Mouse (Mus musculus): ENCODE data around the gene Tmem243. TPM values are rescaled to one million over a fixed set of nuclear protein-coding genes. Genes with fewer than 3 reads are reported as not detected.

The Tmem243 gene
- total and polyA plus RNA-seq, 3 experiments: 3.5 to 14.9 TPM; not detected in 1

GRCm38 (mm10) chr5:9057277-9057879 lies 43.1 kb upstream of the Tmem243 start:
- Histone ChIP-seq H3K36me3 (ENCODE audit: control insufficient read depth in 1 of 2, insufficient read depth in 2 of 2, low read length in 2 of 2) (no peaks in the 10 kb centered on the region), H3K4me1 (ENCODE audit: control insufficient read depth in 1 of 2, insufficient read depth in 2 of 2, low read length in 2 of 2) (no peaks in the 10 kb centered on the region), H3K9me3 (replicated peaks; ENCODE audit: insufficient read depth, low read length) (no peaks in the 10 kb centered on the region), H3K4me3 (ENCODE audit: control insufficient read depth in 1 of 2, insufficient read depth in 1 of 2, low read depth in 2 of 2, low read length in 2 of 2) (no peak overlapping the region), H3K79me2 (ENCODE audit: control insufficient read depth, insufficient read depth, low read length, poor library complexity) (no peaks in the 10 kb centered on the region), H3K27ac (ENCODE audit: control insufficient read depth, low read depth, low read length) (no peak overlapping the region), H3K27me3 (ENCODE audit: control insufficient read depth in 1 of 2, insufficient read depth in 2 of 2, low read length in 2 of 2) (no peaks in the 10 kb centered on the region; a peak in 3 of 4 replicates), H3K9ac (ENCODE audit: control insufficient read depth, low read depth, low read length, poor library complexity, severe bottlenecking) (no peak overlapping the region)
- DNase-seq (ENCODE audit: low read depth, low spot score): no peak
- TF ChIP-seq ZKSCAN1 (IDR thresholded peaks at IDR 0.05; ENCODE audit: low read depth, low read length) (no peak), SMC3 (IDR thresholded peaks at IDR 0.05; ENCODE audit: low read depth, low read length) (no peak), HCFC1 (IDR thresholded peaks at IDR 0.05; ENCODE audit: low read depth, low read length) (no peak), SIN3A (IDR thresholded peaks at IDR 0.05; ENCODE audit: low read length) (no peak), MYB (IDR thresholded peaks at IDR 0.05; ENCODE audit: low read depth, low read length) (no peak), ETS1 (IDR thresholded peaks at IDR 0.05; ENCODE audit: low read depth, low read length) (no peak)

- Histone ChIP-seq H3K4me1 (ENCODE audit: control insufficient read depth in 1 of 2, insufficient read depth in 2 of 2, low read length in 2 of 2) (no peaks in the 10 kb centered on the region), H3K4me3 (ENCODE audit: control insufficient read depth in 1 of 2, insufficient read depth in 1 of 2, low read depth in 2 of 2, low read length in 2 of 2) (no peak overlapping the region), H3K27me3 (ENCODE audit: control insufficient read depth in 1 of 2, insufficient read depth in 2 of 2, low read length in 2 of 2) (no peaks in the 10 kb centered on the region; a peak in 3 of 4 replicates), H3K27ac (ENCODE audit: control insufficient read depth, low read depth, low read length) (no peak overlapping the region), H3K9ac (ENCODE audit: control insufficient read depth, low read depth, low read length, poor library complexity, severe bottlenecking) (no peak overlapping the region), H3K36me3 (ENCODE audit: control insufficient read depth in 1 of 2, insufficient read depth in 2 of 2, low read length in 2 of 2) (no peaks in the 10 kb centered on the region), H3K79me2 (ENCODE audit: control insufficient read depth, insufficient read depth, low read length, poor library complexity) (no peaks in the 10 kb centered on the region), H3K9me3 (replicated peaks; ENCODE audit: insufficient read depth, low read length) (no peaks in the 10 kb centered on the region)
- no peak for DNase-seq (ENCODE audit: low read depth, low spot score)
- TF ChIP-seq MAFK (IDR thresholded peaks at IDR 0.05; ENCODE audit: borderline replicate concordance, low read depth, low read length) (no peak), TAL1 (IDR thresholded peaks at IDR 0.05; ENCODE audit: low read length) (no peak)
Measured at GRCm38 (mm10) chr5:9059303-9060023, 41.0 kb upstream of the Tmem243 start.

- Histone ChIP-seq H3K9me3 (replicated peaks; ENCODE audit: insufficient read depth, low read length) (no peaks in the 10 kb centered on the region), H3K9ac (ENCODE audit: control insufficient read depth, low read depth, low read length, poor library complexity, severe bottlenecking) (no peak overlapping the region), H3K27me3 (ENCODE audit: control insufficient read depth in 1 of 2, insufficient read depth in 2 of 2, low read length in 2 of 2) (no peaks in the 10 kb centered on the region; a peak in 3 of 4 replicates), H3K4me1 (ENCODE audit: control insufficient read depth in 1 of 2, insufficient read depth in 2 of 2, low read length in 2 of 2) (no peaks in the 10 kb centered on the region), H3K27ac (ENCODE audit: control insufficient read depth, low read depth, low read length) (no peak overlapping the region), H3K4me3 (ENCODE audit: control insufficient read depth in 1 of 2, insufficient read depth in 1 of 2, low read depth in 2 of 2, low read length in 2 of 2) (no peak overlapping the region), H3K79me2 (ENCODE audit: control insufficient read depth, insufficient read depth, low read length, poor library complexity) (no peaks in the 10 kb centered on the region), H3K36me3 (ENCODE audit: control insufficient read depth in 1 of 2, insufficient read depth in 2 of 2, low read length in 2 of 2) (no peaks in the 10 kb centered on the region)
- TF ChIP-seq SIN3A (IDR thresholded peaks at IDR 0.05; ENCODE audit: low read length) (no peak), HCFC1 (IDR thresholded peaks at IDR 0.05; ENCODE audit: low read depth, low read length) (no peak), ZKSCAN1 (IDR thresholded peaks at IDR 0.05; ENCODE audit: low read depth, low read length) (no peak), ZC3H11A (IDR thresholded peaks at IDR 0.05; ENCODE audit: low read depth, low read length) (no peak), UBTF (IDR thresholded peaks at IDR 0.05; ENCODE audit: borderline replicate concordance, insufficient read depth, low read depth, low read length) (no peak), ETS1 (IDR thresholded peaks at IDR 0.05; ENCODE audit: low read depth, low read length) (no peak), POLR2AphosphoS2 (IDR thresholded peaks at IDR 0.05; ENCODE audit: low read length) (no peak)
- no peak for DNase-seq (ENCODE audit: low read depth, low spot score)
Measured at GRCm38 (mm10) chr5:9060228-9060627, 40.2 kb upstream of the Tmem243 start.
